Mouse (Mus musculus) lung, embryonic 14.5 days (tissue): ENCODE measurements around the gene Acot1. TPM values are rescaled to one million over a fixed set of nuclear protein-coding genes. Genes with fewer than 3 reads are reported as not detected.
A peak's percentile ranks its signal among the peaks of the same experiment; 100 is the strongest.
"Not testable (repeated sequence)": the region's sequence is repeated elsewhere in the genome, so short reads cannot be mapped to it uniquely, and the experiment has no call there.

Experiments used
- ATAC-seq: fragments of 200-750 bp; cut with Nextera tagmentation; 2 replicates; pipeline ENCODE4 v1.8.0; 2017; ENCODE audit warnings: mild to moderate bottlenecking, moderate TSS enrichment, moderate library complexity; ENCODE audit not compliant: insufficient read depth
- DNase-seq: peaks from one replicate; pipeline ENCODE4 v3.0.0-alpha.2; 2015
- H3K27ac ChIP-seq: fragments of 300-500 bp; sonication (generic); 2 replicates; pipeline ENCODE4 v1.5.1; 2014; ENCODE audit warnings: low read depth, mild to moderate bottlenecking, moderate library complexity
- H3K27me3 ChIP-seq: fragments of 300-500 bp; sonication (generic); 2 replicates; pipeline ENCODE4 v1.6.1; 2014; ENCODE audit warnings: low read length, control low read depth; ENCODE audit not compliant: insufficient read depth
- H3K36me3 ChIP-seq: fragments of 300-500 bp; sonication (generic); 2 replicates; pipeline ENCODE4 v1.6.1; 2014; ENCODE audit warnings: control low read depth; ENCODE audit not compliant: insufficient read depth
- H3K4me1 ChIP-seq: fragments of 300-500 bp; sonication (generic); 2 replicates; pipeline ENCODE4 v1.6.1; 2014; ENCODE audit warnings: antibody characterized with exemption, control low read depth; ENCODE audit not compliant: insufficient read depth
- H3K4me2 ChIP-seq: fragments of 300-500 bp; sonication (generic); 2 replicates; pipeline ENCODE4 v1.6.1; 2014; ENCODE audit warnings: mild to moderate bottlenecking
- H3K4me3 ChIP-seq: fragments of 300-500 bp; sonication (generic); 2 replicates; pipeline ENCODE4 v1.5.1; 2014; ENCODE audit warnings: low read depth, low read length
- H3K9ac ChIP-seq: fragments of 300-500 bp; sonication (generic); 2 replicates; pipeline ENCODE4 v1.6.1; 2014
- H3K9me3 ChIP-seq: fragments of 300-500 bp; sonication (generic); 2 replicates; pipeline ENCODE4 v1.6.1; 2016; ENCODE audit warnings: low read depth, low read length, control low read depth
- CTCF ChIP-seq: IDR thresholded peaks from 2 replicates; pipeline ENCODE4 v1.5.1; 2016; ENCODE audit warnings: antibody characterized with exemption, low read depth
- WGBS: fragments of 180-500 bp; shearing (Covaris S2); extraction: QIAGEN DNeasy Blood & Tissue Kit; methylation state at CpG from one replicate; pipeline ENCODE4 v1.1.7; 2014; 5-methylcytosine and 5-hydroxymethylcytosine counted together
- polyA plus RNA-seq: library from polyadenylated mRNA; unstranded; fragments of >200 nt; fragmentation: Nextera tagmentation; extraction: Ambion mirVana; gene quantifications from 2 replicates; pipeline ENCODE4 v1.2.1, GENCODE M21; 2014

Acot1 gene
- polyA plus RNA-seq, 1 experiment from 2014 or later: 92.9 TPM

GRCm38 (mm10) chr12:84023052-84023745 is 13.9 kb downstream of the Acot1 start:
- H3K4me1 ChIP-seq: no peaks in the 10 kb centered on the region
- H3K9me3 ChIP-seq: no peaks in the 10 kb centered on the region
- TF ChIP-seq CTCF: no peak
- no peak overlapping the region for H3K27ac ChIP-seq
- H3K9ac ChIP-seq: no peak overlapping the region
- H3K36me3 ChIP-seq: no peaks in the 10 kb centered on the region
- DNase-seq (no peak), ATAC-seq (no peak)
- no peaks in the 10 kb centered on the region for H3K27me3 ChIP-seq
- H3K4me2 ChIP-seq: no peak overlapping the region
- 80% methylated on average over 9 of the region's 9 CpGs for WGBS
- H3K4me3 ChIP-seq: no peak overlapping the region

- Histone ChIP-seq H3K27me3 (no peaks in the 10 kb centered on the region), H3K9me3 (no peaks in the 10 kb centered on the region), H3K4me2 (no peak overlapping the region), H3K9ac (no peak overlapping the region), H3K4me3 (no peak overlapping the region), H3K36me3 (no peaks in the 10 kb centered on the region), H3K4me1 (no peaks in the 10 kb centered on the region), H3K27ac (no peak overlapping the region)
- WGBS: 84% methylated on average over 7 of the region's 7 CpGs
- ATAC-seq: no peak
- DNase-seq: no peak
- TF ChIP-seq CTCF: no peak
Measured at GRCm38 (mm10) chr12:84025888-84026287, 16.6 kb downstream of the Acot1 start.

GRCm38 (mm10) chr12:84028328-84028727 is 19.0 kb downstream of the Acot1 start:
- not testable (repeated sequence) for H3K36me3 ChIP-seq, H3K27ac ChIP-seq, DNase-seq, H3K9ac ChIP-seq, H3K4me3 ChIP-seq, H3K4me1 ChIP-seq, ATAC-seq, H3K27me3 ChIP-seq, H3K4me2 ChIP-seq, H3K9me3 ChIP-seq
- 56% methylated on average over 3 of the region's 3 CpGs for WGBS

- not testable (repeated sequence) for H3K9ac ChIP-seq, H3K36me3 ChIP-seq, H3K9me3 ChIP-seq, H3K27me3 ChIP-seq, DNase-seq, H3K4me3 ChIP-seq, H3K27ac ChIP-seq, H3K4me1 ChIP-seq, H3K4me2 ChIP-seq, ATAC-seq
- WGBS: 100% methylated on average over 1 of the region's 1 CpGs
Measured at GRCm38 (mm10) chr12:84029043-84029442, 19.8 kb downstream of the Acot1 start.

- TF ChIP-seq CTCF: peak; percentile 93
- peak; percentile 91 for DNase-seq
- Histone ChIP-seq H3K27me3 (no peaks in the 10 kb centered on the region), H3K9me3 (no peaks in the 10 kb centered on the region), H3K9ac (no peak overlapping the region), H3K4me3 (no peak overlapping the region), H3K36me3 (no peaks in the 10 kb centered on the region), H3K27ac (no peak overlapping the region), H3K4me1 (no peaks in the 10 kb centered on the region), H3K4me2 (no peak overlapping the region)
- 63% methylated on average over 4 of the region's 4 CpGs for WGBS
- ATAC-seq: peak; percentile 74; the same call in 1 of the 2 replicates
Measured at GRCm38 (mm10) chr12:84030659-84031332, 21.5 kb downstream of the Acot1 start.

- H3K27me3 ChIP-seq: no peaks in the 10 kb centered on the region
- no peak overlapping the region for H3K9ac ChIP-seq
- no peak overlapping the region for H3K4me2 ChIP-seq
- H3K4me1 ChIP-seq: no peaks in the 10 kb centered on the region
- no peaks in the 10 kb centered on the region for H3K36me3 ChIP-seq
- no peak overlapping the region for H3K27ac ChIP-seq
- TF ChIP-seq CTCF: no peak
- no peaks in the 10 kb centered on the region for H3K9me3 ChIP-seq
- no peak overlapping the region for H3K4me3 ChIP-seq
- ATAC-seq: no peak
- whole genome bisulfite sequencing: 81% methylated on average over 4 of the region's 4 CpGs
- no peak for DNase-seq
Measured at GRCm38 (mm10) chr12:84032854-84033253, 23.6 kb downstream of the Acot1 start.

- not testable (repeated sequence) for DNase-seq, H3K4me1 ChIP-seq, H3K36me3 ChIP-seq, ATAC-seq, H3K4me3 ChIP-seq, H3K27me3 ChIP-seq, H3K9ac ChIP-seq, H3K27ac ChIP-seq, H3K9me3 ChIP-seq, H3K4me2 ChIP-seq
- WGBS: 70% methylated on average over 2 of the region's 2 CpGs
Measured at GRCm38 (mm10) chr12:84033302-84033701, 24.0 kb downstream of the Acot1 start.
